ENCODE assay signal across 12 mouse cellular contexts in the genomic region with DNA sequence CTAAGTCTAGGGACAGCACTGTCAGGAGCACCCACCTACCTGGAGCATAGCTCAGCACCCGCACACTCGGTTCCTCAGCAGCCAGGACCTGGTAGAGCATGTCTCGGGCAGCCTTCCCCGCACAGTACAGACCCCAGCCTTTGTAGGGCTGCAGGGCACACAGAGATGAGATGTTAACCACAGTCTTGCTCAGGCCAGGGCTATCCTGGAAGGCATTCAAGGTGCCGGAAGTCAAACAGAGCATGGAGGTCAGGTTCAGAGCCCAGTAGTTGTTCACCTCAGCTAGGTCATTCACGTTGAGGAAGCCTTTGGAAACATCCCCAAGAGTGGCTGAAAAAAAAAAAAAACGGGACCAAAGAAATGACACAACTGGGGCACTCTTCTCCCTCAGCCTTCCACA. TPM values are rescaled to one million over a fixed set of nuclear protein-coding genes. Genes with fewer than 3 reads are reported as not detected.
DNase-seq lines count a peak whose midpoint lies in the region; ATAC-seq and TF ChIP-seq lines count a peak whose summit lies in the region.
"Not testable (repeated sequence)": the region's sequence is repeated elsewhere in the genome, so short reads cannot be mapped to it uniquely, and the experiment has no call there.
"Had no signal": no experiment of that assay in that cellular context is flagged by ENCODE, and none has a peak within 500 bp of the region (broad histone marks: within the 10 kb centered on the region; RNA-seq: fewer than 3 reads in every experiment).

No protein-coding gene starts in this region.

- not testable (repeated sequence) for ATAC-seq in G1E (ENCODE audit: extremely low read depth, insufficient number of reproducible peaks, low FRiP score, poor library complexity, severe bottlenecking); embryonic facial prominence, embryonic 14.5 days (ENCODE audit: low read depth); liver, embryonic 14.5 days (ENCODE audit: insufficient read depth)
- ATAC-seq in hindbrain, embryonic 13.5 days (ENCODE audit: low FRiP score): peak; percentile 18; the same call in 1 of the 2 replicates
- 0 out of 2 replicates have a peak, but pooled peaks have one; percentile 2 for ATAC-seq in kidney, postnatal 0 days (replicated peaks; ENCODE audit: low FRiP score, low read depth)
- ATAC-seq in midbrain, embryonic 12.5 days (ENCODE audit: low FRiP score, low read depth): 0 out of 2 replicates have a peak, but pooled peaks have one; percentile 16

- H3K27me3 ChIP-seq in G1E (ENCODE audit: insufficient read depth, low read length); embryonic facial prominence, embryonic 14.5 days (replicated peaks; ENCODE audit: control insufficient read depth, insufficient read depth, low read length); hindbrain, embryonic 13.5 days; kidney, postnatal 0 days (ENCODE audit: insufficient read depth, low read length); liver, embryonic 14.5 days (ENCODE audit: control insufficient read depth, insufficient read depth, low read length); midbrain, embryonic 12.5 days; small intestine, adult 2 months (ENCODE audit: control insufficient read depth, insufficient read depth, low read length): not testable (repeated sequence)

- not testable (repeated sequence) for TF ChIP-seq EP300 in liver, embryonic 14.5 days (IDR thresholded peaks at IDR 0.05; ENCODE audit: low read depth)

- H3K9me3 ChIP-seq in G1E (replicated peaks); embryonic facial prominence, embryonic 14.5 days (ENCODE audit: control insufficient read depth, low read length); hindbrain, embryonic 13.5 days; kidney, postnatal 0 days (replicated peaks; ENCODE audit: low read length); liver, embryonic 14.5 days (ENCODE audit: control insufficient read depth, low read length); midbrain, embryonic 12.5 days: not testable (repeated sequence)

- H3K36me3 ChIP-seq in G1E (replicated peaks): peaks cover 28% of the 10 kb centered on the region
- H3K36me3 ChIP-seq in embryonic facial prominence, embryonic 14.5 days (ENCODE audit: control insufficient read depth, insufficient read depth, low read length); hindbrain, embryonic 13.5 days; liver, embryonic 14.5 days (replicated peaks; ENCODE audit: control insufficient read depth, insufficient read depth, low read depth); midbrain, embryonic 12.5 days; small intestine, adult 2 months (ENCODE audit: control insufficient read depth, insufficient read depth, low read length): not testable (repeated sequence)
- 0 out of 2 replicates have a peak, but pooled peaks cover 12% of the 10 kb centered on the region for H3K36me3 ChIP-seq in kidney, postnatal 0 days (ENCODE audit: insufficient read depth, low read length)

- 55% methylated on average over 7 of the region's 7 CpGs for WGBS in embryonic facial prominence, embryonic 14.5 days
- WGBS in hindbrain, embryonic 13.5 days: 69% methylated on average over 7 of the region's 7 CpGs
- WGBS in kidney, postnatal 0 days: 47% methylated on average over 7 of the region's 7 CpGs
- 56% methylated on average over 7 of the region's 7 CpGs for WGBS in liver, embryonic 14.5 days (ENCODE audit: insufficient replicate concordance)
- WGBS in midbrain, embryonic 12.5 days: 65% methylated on average over 7 of the region's 7 CpGs
- 38% methylated on average over 7 of the region's 7 CpGs for WGBS in small intestine, adult 2 months

- peak overlapping the region; percentile 60 for H3K4me2 ChIP-seq in embryonic facial prominence, embryonic 14.5 days (ENCODE audit: low read depth, low read length)
- peak overlapping the region; percentile 71 for H3K4me2 ChIP-seq in hindbrain, embryonic 13.5 days
- H3K4me2 ChIP-seq in kidney, postnatal 0 days (ENCODE audit: low read length): peak overlapping the region; percentile 74
- H3K4me2 ChIP-seq in liver, embryonic 14.5 days (ENCODE audit: low read depth): peak overlapping the region; percentile 67
- peak overlapping the region; percentile 69 for H3K4me2 ChIP-seq in midbrain, embryonic 12.5 days (replicated peaks)

- not testable (repeated sequence) for DNase-seq in G1E (ENCODE audit: low spot score); embryonic facial prominence, embryonic 14.5 days (ENCODE audit: low spot score); kidney, postnatal 0 days (ENCODE audit: low spot score); liver, embryonic 14.5 days (ENCODE audit: low read depth in 3 of 3, low spot score in 3 of 3)
- DNase-seq in heart, adult 11 months: peak; percentile 91

- TF ChIP-seq POLR2A in small intestine, adult 2 months (IDR thresholded peaks at IDR 0.05; ENCODE audit: low read depth, low read length): not testable (repeated sequence)

- H3K27ac ChIP-seq in embryonic facial prominence, embryonic 14.5 days (replicated peaks; ENCODE audit: low read depth, low read length); hindbrain, embryonic 13.5 days; kidney, postnatal 0 days; liver, embryonic 14.5 days; midbrain, embryonic 12.5 days (replicated peaks); small intestine, adult 2 months (ENCODE audit: insufficient read depth, low read depth, low read length): not testable (repeated sequence)

- not testable (repeated sequence) for TF ChIP-seq CTCF in G1E (IDR thresholded peaks at IDR 0.05; ENCODE audit: low read depth, low read length); kidney, postnatal 0 days (IDR thresholded peaks at IDR 0.05; ENCODE audit: low read depth); liver, embryonic 14.5 days (IDR thresholded peaks at IDR 0.05; ENCODE audit: low read depth); small intestine, adult 2 months (IDR thresholded peaks at IDR 0.05; ENCODE audit: extremely low read depth, insufficient read length, insufficient replicate concordance, low read depth, low read length)

- peak overlapping the region; percentile 83 for H3K9ac ChIP-seq in embryonic facial prominence, embryonic 14.5 days (ENCODE audit: low read depth, low read length)
- peak overlapping the region; percentile 84; the same call in 1 of the 2 replicates for H3K9ac ChIP-seq in hindbrain, embryonic 13.5 days
- H3K9ac ChIP-seq in kidney, postnatal 0 days (ENCODE audit: low read depth, low read length); liver, embryonic 14.5 days (replicated peaks): not testable (repeated sequence)
- peak overlapping the region; percentile 85; the same call in 1 of the 2 replicates for H3K9ac ChIP-seq in midbrain, embryonic 12.5 days (replicated peaks)

- not testable (repeated sequence) for H3K4me1 ChIP-seq in G1E (ENCODE audit: insufficient read depth, low read depth, low read length); embryonic facial prominence, embryonic 14.5 days (ENCODE audit: control insufficient read depth, insufficient read depth, low read length); kidney, postnatal 0 days (replicated peaks; ENCODE audit: insufficient read depth, low read length); liver, embryonic 14.5 days (replicated peaks; ENCODE audit: control insufficient read depth in 2 of 2, insufficient read depth in 2 of 2, low read length in 1 of 2); midbrain, embryonic 12.5 days; small intestine, adult 2 months (ENCODE audit: control insufficient read depth, insufficient read depth, insufficient read length, low read length)
- H3K4me1 ChIP-seq in hindbrain, embryonic 13.5 days (replicated peaks): peaks cover 11% of the 10 kb centered on the region

- H3K4me3 ChIP-seq in G1E (ENCODE audit: low read depth, low read length): peak overlapping the region; percentile 91
- peak overlapping the region; percentile 57 for H3K4me3 ChIP-seq in embryonic facial prominence, embryonic 14.5 days (ENCODE audit: low read depth, low read length)
- H3K4me3 ChIP-seq in hindbrain, embryonic 13.5 days: peak overlapping the region; percentile 74
- H3K4me3 ChIP-seq in kidney, postnatal 0 days (replicated peaks; ENCODE audit: low read depth, low read length): peak overlapping the region; percentile 66
- H3K4me3 ChIP-seq in liver, embryonic 14.5 days (ENCODE audit: insufficient read depth in 1 of 2, low read depth in 2 of 2, low read length in 2 of 2): peak overlapping the region; percentile 72 to 73
- H3K4me3 ChIP-seq in midbrain, embryonic 12.5 days: peak overlapping the region; percentile 81
- peak overlapping the region; percentile 81 for H3K4me3 ChIP-seq in small intestine, adult 2 months (ENCODE audit: low read depth, low read length)

RNA-seq across cellular contexts. Expression of gene Spr, which starts 0.8 kb away (rescaled TPM):
- 5.1 and 8.3 TPM in 2 replicates for total RNA-seq in G1E (2014; fragmentation: Nextera tagmentation)
- total RNA-seq in G1E (2017): 25.0 and 25.2 TPM in 2 replicates
- 52.7 and 54.4 TPM in 2 replicates for polyA plus RNA-seq in G1E (2012)
- polyA plus RNA-seq in embryonic facial prominence, embryonic 14.5 days (2014; fragmentation: Nextera tagmentation; extraction: Ambion mirVana): 54.5 and 59.2 TPM in 2 replicates
- 21.1 and 23.0 TPM in 2 replicates for polyA plus RNA-seq in hindbrain, embryonic 13.5 days (2015; fragmentation: Nextera tagmentation; extraction: Ambion mirVana)
- 78.8 and 83.7 TPM in 2 replicates for polyA plus RNA-seq in kidney, postnatal 0 days (2015; fragmentation: Nextera tagmentation; extraction: Ambion mirVana)
- polyA plus RNA-seq in liver, embryonic 14.5 days (2012; rRNA removed): 7.6 and 7.9 TPM in 2 replicates
- 32.9 and 35.6 TPM in 2 replicates for polyA plus RNA-seq in liver, embryonic 14.5 days (2014; fragmentation: Nextera tagmentation; extraction: Ambion mirVana)
- polyA plus RNA-seq in midbrain, embryonic 12.5 days (2016; fragmentation: Nextera tagmentation; extraction: Ambion mirVana): 24.6 and 33.4 TPM in 2 replicates
- 33.6 and 51.3 TPM in 2 replicates for polyA plus RNA-seq in small intestine, adult 2 months (2012; rRNA removed)

RNA-seq across cellular contexts. Expression of gene Emx1, which starts 50.5 kb away (rescaled TPM):
- total RNA-seq in G1E (2014; fragmentation: Nextera tagmentation) (not detected in 2 replicates), G1E (2017) (not detected in 2 replicates)
- polyA plus RNA-seq in G1E (2012): not detected in 2 replicates
- polyA plus RNA-seq in embryonic facial prominence, embryonic 14.5 days (2014; fragmentation: Nextera tagmentation; extraction: Ambion mirVana): 0.11 TPM in 1 of 2 replicates, not detected in the other
- polyA plus RNA-seq in hindbrain, embryonic 13.5 days (2015; fragmentation: Nextera tagmentation; extraction: Ambion mirVana): not detected in 2 replicates
- 36.5 and 40.2 TPM in 2 replicates for polyA plus RNA-seq in kidney, postnatal 0 days (2015; fragmentation: Nextera tagmentation; extraction: Ambion mirVana)
- polyA plus RNA-seq in liver, embryonic 14.5 days (2012; rRNA removed): 0.03 and 0.12 TPM in 2 replicates
- polyA plus RNA-seq in liver, embryonic 14.5 days (2014; fragmentation: Nextera tagmentation; extraction: Ambion mirVana): not detected in 2 replicates
- polyA plus RNA-seq in midbrain, embryonic 12.5 days (2016; fragmentation: Nextera tagmentation; extraction: Ambion mirVana): 3.3 and 7.9 TPM in 2 replicates
- polyA plus RNA-seq in small intestine, adult 2 months (2012; rRNA removed): not detected in 2 replicates
- total RNA-seq: adrenal gland, postnatal 36 days; gastrocnemius, postnatal 10 days; heart, postnatal 36 days had no signal
- polyA plus RNA-seq: CD4-positive, CD25-positive, alpha-beta regulatory T cell, adult 4 months had no signal
